Mouse (Mus musculus): Measurements from ENCODE around the gene Snx9.

DNA sequence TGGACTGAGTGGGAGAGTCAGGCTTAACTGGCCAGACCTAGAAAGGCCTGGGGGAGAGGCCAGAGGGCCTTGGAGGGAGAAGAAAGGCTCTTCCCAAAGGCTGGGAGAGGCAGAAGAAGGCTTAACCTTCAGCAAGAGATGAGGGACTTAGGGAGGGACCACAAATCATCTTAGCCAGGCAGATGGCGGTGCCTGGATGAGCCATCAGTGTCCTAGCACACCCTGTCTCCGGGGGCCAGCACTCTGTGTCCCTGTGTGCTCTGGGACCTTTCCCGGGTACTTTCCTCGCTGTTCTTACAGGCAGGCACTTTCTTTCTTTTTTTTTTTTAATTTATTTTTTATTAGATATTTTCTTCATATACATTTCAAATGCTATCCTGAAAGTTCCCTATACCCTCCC, 68.6 kb downstream of the Snx9 start:
- TF ChIP-seq POLR2A (IDR thresholded peaks at IDR 0.05; ENCODE audit: borderline replicate concordance, insufficient read depth, low read length) (no peak), CTCF (IDR thresholded peaks at IDR 0.05; ENCODE audit: borderline replicate concordance, insufficient read depth, low read depth, low read length) (no peak)
